Mouse (Mus musculus): ENCODE measurements around the gene Igf1r.

- TF ChIP-seq POLR2A (IDR thresholded peaks at IDR 0.05; ENCODE audit: borderline replicate concordance, control insufficient read depth, low read depth, low read length) (no peak), CTCF (IDR thresholded peaks at IDR 0.05; ENCODE audit: control insufficient read depth, insufficient read depth, low read length) (no peak)
These were observed 75.5 kb downstream of the Igf1r start for GRCm38 (mm10) chr7:68028167-68028566.
